Mouse (Mus musculus): ENCODE measurements around the gene Abhd17a.

Abhd17a gene

GRCm38 (mm10) chr10:80546945-80547344 is 43.2 kb downstream of the Abhd17a start:
- no peak for DNase-seq (ENCODE audit: low read depth)

- DNase-seq (ENCODE audit: low read depth): no peak
Observed at GRCm38 (mm10) chr10:80545590-80545989, 44.6 kb downstream of the Abhd17a start.

- DNase-seq (ENCODE audit: low read depth): no peak
Observed at GRCm38 (mm10) chr10:80543873-80544272, 46.3 kb downstream of the Abhd17a start.

GRCm38 (mm10) chr10:80539493-80539892 is 50.6 kb downstream of the Abhd17a start:
- DNase-seq (ENCODE audit: low read depth): no peak

- DNase-seq (ENCODE audit: low read depth): no peak
Observed at GRCm38 (mm10) chr10:80538710-80539394, 51.3 kb downstream of the Abhd17a start, which contains the start of gene Atp8b3. Gene Atp8b3, minus strand, starts transcription at chr10:80539124.

GRCm38 (mm10) chr10:80538180-80538579 is 52.0 kb downstream of the Abhd17a start:
- DNase-seq (ENCODE audit: low read depth): no peak

- DNase-seq (ENCODE audit: low read depth): no peak
Observed at GRCm38 (mm10) chr10:80535711-80536110, 54.4 kb downstream of the Abhd17a start.

- no peak for DNase-seq (ENCODE audit: low read depth)
Observed at GRCm38 (mm10) chr10:80535071-80535470, 55.1 kb downstream of the Abhd17a start.

- DNase-seq (ENCODE audit: low read depth): no peak
Observed at GRCm38 (mm10) chr10:80533704-80534103, 56.4 kb downstream of the Abhd17a start.

Data from fibroblast of lung, adult 2 months (primary cell).